Mouse (Mus musculus) liver, adult 2 months (tissue): ENCODE measurements around the gene Gsg1l2.

ENCODE experiments used
- CTCF ChIP-seq: fragments of 200-500 bp; IDR thresholded peaks from 2 replicates; pipeline ENCODE4 v1.5.1; 2011; ENCODE audit warnings: low read depth, low read length, control low read depth
- POLR2A ChIP-seq: fragments of 200-500 bp; IDR thresholded peaks from 2 replicates; pipeline ENCODE4 v1.6.1; 2011; ENCODE audit warnings: low read length, control low read depth; ENCODE audit not compliant: insufficient read depth; ENCODE audit errors: extremely low read depth

DNA sequence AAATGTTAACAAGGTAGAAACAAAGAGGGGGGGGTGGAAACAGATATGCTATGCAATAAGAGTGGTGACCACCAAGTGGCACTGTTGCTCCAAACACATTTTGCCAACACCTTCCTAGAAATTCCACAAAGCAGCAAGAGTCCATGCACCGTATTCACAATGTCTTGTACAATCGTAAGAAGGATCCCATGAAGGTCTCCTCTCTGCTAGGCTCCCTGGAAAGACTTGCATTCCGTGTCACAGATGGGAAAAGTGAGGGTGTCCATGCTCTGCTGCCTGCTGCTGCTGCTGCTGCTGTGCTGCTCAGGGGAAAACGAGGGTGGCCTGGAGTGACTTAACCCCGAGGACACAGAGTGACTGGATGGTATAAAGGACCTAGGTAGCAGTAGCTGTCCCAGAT, 45.2 kb downstream of the Gsg1l2 start:
- TF ChIP-seq CTCF, result no peak
- TF ChIP-seq POLR2A, result no peak
